Mouse (Mus musculus) heart, embryonic 16.5 days (tissue): ENCODE measurements around the gene Spata1. TPM values are rescaled to one million over a fixed set of nuclear protein-coding genes. Genes with fewer than 3 reads are reported as not detected.

Experiments used
- ATAC-seq: fragments of 200-750 bp; cut with Nextera tagmentation; replicated peaks from 2 replicates; pipeline ENCODE4 v1.8.0; 2017; ENCODE audit warnings: moderate number of reproducible peaks; ENCODE audit not compliant: insufficient read depth, low FRiP score; ENCODE audit errors: extremely low read depth
- H3K27ac ChIP-seq: fragments of 300-500 bp; sonication (generic); 2 replicates; pipeline ENCODE4 v1.5.1; 2014; ENCODE audit warnings: mild to moderate bottlenecking, low read length, control low read depth, moderate library complexity
- H3K27me3 ChIP-seq: fragments of 300-500 bp; sonication (generic); 2 replicates; pipeline ENCODE4 v1.6.1; 2014; ENCODE audit warnings: low read length, mixed read lengths; ENCODE audit not compliant: control insufficient read depth, insufficient read depth
- H3K36me3 ChIP-seq: fragments of 300-500 bp; sonication (generic); 2 replicates; pipeline ENCODE4 v1.6.1; 2014; ENCODE audit not compliant: control insufficient read depth, insufficient read depth
- H3K4me1 ChIP-seq: fragments of 300-500 bp; sonication (generic); 2 replicates; pipeline ENCODE4 v1.6.1; 2014; ENCODE audit warnings: low read length, mixed read lengths; ENCODE audit not compliant: control insufficient read depth, insufficient read depth
- H3K4me2 ChIP-seq: fragments of 300-500 bp; sonication (generic); 2 replicates; pipeline ENCODE4 v1.6.1; 2014; ENCODE audit warnings: low read depth, mild to moderate bottlenecking, control low read depth, low read length
- H3K4me3 ChIP-seq: fragments of 300-500 bp; sonication (generic); 2 replicates; pipeline ENCODE4 v1.5.1; 2014; ENCODE audit warnings: mild to moderate bottlenecking, control low read depth, low read length
- H3K9ac ChIP-seq: fragments of 300-500 bp; sonication (generic); 2 replicates; pipeline ENCODE4 v1.6.1; 2014; ENCODE audit warnings: low read length, control low read depth
- H3K9me3 ChIP-seq: fragments of 300-500 bp; sonication (generic); replicated peaks from 2 replicates; pipeline ENCODE4 v1.6.1; 2016; ENCODE audit warnings: low read length; ENCODE audit not compliant: control insufficient read depth
- WGBS: fragments of 180-500 bp; shearing (Covaris S2); extraction: QIAGEN DNeasy Blood & Tissue Kit; methylation state at CpG from one replicate; pipeline ENCODE4 v1.1.7; 2014; 5-methylcytosine and 5-hydroxymethylcytosine counted together
- polyA plus RNA-seq: library from polyadenylated mRNA; unstranded; fragments of >200 nt; fragmentation: Nextera tagmentation; extraction: Ambion mirVana; gene quantifications from 2 replicates; pipeline ENCODE4 v1.2.1, GENCODE M21; 2015

The Spata1 gene
- polyA plus RNA-seq, 1 experiment from 2014 or later: 5.2 TPM

DNA sequence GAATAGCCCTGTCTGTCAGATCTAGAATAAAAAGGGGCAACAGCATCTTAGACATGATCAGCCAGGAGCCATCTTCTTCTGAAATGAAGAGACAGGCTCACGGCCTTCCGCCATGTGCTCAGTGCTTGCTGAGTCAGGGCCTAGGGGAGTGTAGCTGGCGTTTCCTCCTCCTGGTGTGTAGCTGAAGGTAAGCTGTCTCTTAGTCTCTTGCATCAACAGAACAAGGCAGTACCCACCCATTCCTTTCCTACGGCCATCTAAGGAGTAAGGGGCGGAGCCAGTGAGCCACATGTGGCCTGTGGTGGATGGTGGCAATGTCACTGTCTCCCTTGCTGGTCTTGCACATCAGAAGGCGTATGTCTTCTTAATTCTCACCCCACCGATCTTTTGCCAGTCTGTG, 89.4 kb downstream of the Spata1 start:
- ATAC-seq: no peak
- H3K4me3 ChIP-seq: no peak overlapping the region
- 88% methylated on average over 7 of the region's 7 CpGs for WGBS
- H3K4me1 ChIP-seq: peaks cover 22% of the 10 kb centered on the region
- H3K27me3 ChIP-seq: no peaks in the 10 kb centered on the region
- no peaks in the 10 kb centered on the region for H3K9me3 ChIP-seq
- H3K9ac ChIP-seq: no peak overlapping the region
- H3K27ac ChIP-seq: no peak overlapping the region
- H3K4me2 ChIP-seq: no peak overlapping the region
- no peaks in the 10 kb centered on the region for H3K36me3 ChIP-seq

Other genes with a start within 250 kb of the Spata1 start
- 16.2 and 16.8 TPM in 2 replicates for gene Ssx2ip, start 95.1 kb downstream of the Spata1 start, polyA plus RNA-seq
- 7.8 and 8.7 TPM in 2 replicates for gene Ctbs, start 50.0 kb downstream of the Spata1 start, polyA plus RNA-seq
- 1,101 and 1,119 TPM in 2 replicates for gene Gng5, start 54 bp upstream of the Spata1 start, polyA plus RNA-seq
- 31.4 and 38.8 TPM in 2 replicates for gene Rpf1, start 21.7 kb upstream of the Spata1 start, polyA plus RNA-seq
- gene Uox, start 70.7 kb upstream of the Spata1 start, polyA plus RNA-seq: 0.13 and 0.34 TPM in 2 replicates
- not detected in 2 replicates for gene Dnase2b, start 115.8 kb upstream of the Spata1 start, polyA plus RNA-seq
- gene 4930503B20Rik, start 151.6 kb upstream of the Spata1 start, polyA plus RNA-seq: 0.17 and 0.28 TPM in 2 replicates
- gene Samd13, start 185.8 kb upstream of the Spata1 start, polyA plus RNA-seq: 2.2 and 2.4 TPM in 2 replicates